Comparison of ENCODE assay signal across 8 mouse cellular contexts in the genomic region with DNA sequence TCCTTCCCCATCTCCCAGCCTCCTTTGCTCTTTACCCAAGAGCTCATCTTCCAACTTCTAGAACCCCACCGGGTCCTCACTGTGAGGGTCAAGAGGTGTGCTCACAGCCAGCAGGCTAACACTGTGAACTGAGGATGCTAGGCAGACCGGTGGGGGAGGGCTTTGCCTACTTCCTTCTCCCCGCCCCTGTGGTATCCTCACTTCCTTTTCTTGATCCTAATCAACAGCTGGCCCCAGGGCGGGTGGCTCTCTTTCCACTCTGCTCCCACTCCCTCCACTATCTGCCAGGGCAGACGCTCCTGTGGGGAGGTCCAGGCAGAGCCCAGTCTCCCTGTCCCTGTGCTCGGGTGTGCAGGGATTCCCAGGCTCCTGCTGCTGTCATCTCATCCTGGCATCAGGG. TPM values are rescaled to one million over a fixed set of nuclear protein-coding genes. Genes with fewer than 3 reads are reported as not detected.
DNase-seq lines count a peak whose midpoint lies in the region; ATAC-seq lines count a peak whose summit lies in the region.

No protein-coding gene starts in this region.

- ATAC-seq in common myeloid progenitor, adult 5-6 weeks (replicated peaks; ENCODE audit: low read depth, poor library complexity, severe bottlenecking), result peak; percentile 52
- no peak for ATAC-seq in liver, embryonic 15.5 days (ENCODE audit: insufficient read depth)
- ATAC-seq in midbrain, embryonic 16.5 days, result no peak

- H3K4me3 ChIP-seq in liver, embryonic 15.5 days (replicated peaks), result no peak overlapping the region
- no peak overlapping the region for H3K4me3 ChIP-seq in midbrain, embryonic 16.5 days (ENCODE audit: low read depth, low read length)

- peak overlapping the region; percentile 61 for H3K4me2 ChIP-seq in liver, embryonic 15.5 days
- H3K4me2 ChIP-seq in midbrain, embryonic 16.5 days (ENCODE audit: low read length), result no peak overlapping the region

- 2% methylated on average over 6 of the region's 6 CpGs for WGBS in liver, embryonic 15.5 days (ENCODE audit: insufficient replicate concordance)
- WGBS in midbrain, embryonic 16.5 days, result 47% methylated on average over 6 of the region's 6 CpGs

- no peak overlapping the region for H3K9ac ChIP-seq in liver, embryonic 15.5 days
- no peak overlapping the region for H3K9ac ChIP-seq in midbrain, embryonic 16.5 days (ENCODE audit: low read depth, low read length)

- peak overlapping the region; percentile 75 for H3K27ac ChIP-seq in liver, embryonic 15.5 days (replicated peaks)
- H3K27ac ChIP-seq in midbrain, embryonic 16.5 days (ENCODE audit: low read length), result no peak overlapping the region

- no peaks in the 10 kb centered on the region for H3K36me3 ChIP-seq in liver, embryonic 15.5 days (replicated peaks)
- no peaks in the 10 kb centered on the region for H3K36me3 ChIP-seq in midbrain, embryonic 16.5 days (ENCODE audit: control insufficient read depth, insufficient read depth, low read length)

- intact Hi-C loops in gastrocnemius, postnatal 14 days (cut with DNase I; ENCODE audit: low total_unique reads), result no loop called here
- intact Hi-C loops in left cerebral cortex, postnatal 4 days (cut with DNase I), result no loop called here

- H3K4me1 ChIP-seq in liver, embryonic 15.5 days (replicated peaks), result peaks cover 50% of the 10 kb centered on the region
- no peaks in the 10 kb centered on the region; the same call in 1 of the 2 replicates for H3K4me1 ChIP-seq in midbrain, embryonic 16.5 days (ENCODE audit: control insufficient read depth, insufficient read depth, low read length)

- no peaks in the 10 kb centered on the region for H3K9me3 ChIP-seq in liver, embryonic 15.5 days (replicated peaks)
- H3K9me3 ChIP-seq in midbrain, embryonic 16.5 days (replicated peaks; ENCODE audit: control insufficient read depth, low read length, poor library complexity, severe bottlenecking), result no peaks in the 10 kb centered on the region

- peaks cover 9% of the 10 kb centered on the region for H3K27me3 ChIP-seq in liver, embryonic 15.5 days
- no peaks in the 10 kb centered on the region for H3K27me3 ChIP-seq in midbrain, embryonic 16.5 days (ENCODE audit: control insufficient read depth, insufficient read depth, low read depth, low read length)

- peak; percentile 41 for DNase-seq in gastrocnemius, postnatal 14 days
- DNase-seq in gastrocnemius, postnatal 25 days, result no peak
- DNase-seq in spleen, postnatal 36 days (ENCODE audit: low spot score in 2 of 2), result peak; percentile 78 to 82
- no peak for DNase-seq in urinary bladder, postnatal 4 days (ENCODE audit: low spot score in 2 of 2)
- no peak for DNase-seq in left cerebral cortex, postnatal 4 days

RNA-seq across cellular contexts. Expression of a gene that starts 1.5 kb away (rescaled TPM):
- total RNA-seq in gastrocnemius, postnatal 14 days (2021), result under 1 TPM; 0.18 to 0.41 TPM
- under 1 TPM; 0.20 to 0.38 TPM for total RNA-seq in gastrocnemius, postnatal 25 days (2021)
- total RNA-seq in common myeloid progenitor, adult 5-6 weeks (2017), result 92.4 and 105 TPM in 2 replicates
- polyA plus RNA-seq in liver, embryonic 15.5 days (2015; fragmentation: Nextera tagmentation; extraction: Ambion mirVana), result 10.7 and 10.9 TPM in 2 replicates
- polyA plus RNA-seq in midbrain, embryonic 16.5 days (2015; fragmentation: Nextera tagmentation; extraction: Ambion mirVana), result 0.11 and 0.26 TPM in 2 replicates
- total RNA-seq in left cerebral cortex, postnatal 4 days (2021), result under 1 TPM; 0.10 to 0.24 TPM

RNA-seq across cellular contexts. Expression of a gene that starts 15.6 kb away (rescaled TPM):
- 10 to 100 TPM; 25.1 to 26.8 TPM for total RNA-seq in gastrocnemius, postnatal 14 days (2021)
- 10 to 100 TPM; 14.9 to 15.7 TPM for total RNA-seq in gastrocnemius, postnatal 25 days (2021)
- total RNA-seq in common myeloid progenitor, adult 5-6 weeks (2017), result 16.2 and 16.4 TPM in 2 replicates
- 11.2 and 12.4 TPM in 2 replicates for polyA plus RNA-seq in liver, embryonic 15.5 days (2015; fragmentation: Nextera tagmentation; extraction: Ambion mirVana)
- polyA plus RNA-seq in midbrain, embryonic 16.5 days (2015; fragmentation: Nextera tagmentation; extraction: Ambion mirVana), result 390 and 409 TPM in 2 replicates
- 100 to 1,000 TPM; 508 to 512 TPM for total RNA-seq in left cerebral cortex, postnatal 4 days (2021)

RNA-seq across cellular contexts. Expression of a gene that starts 26.0 kb away (rescaled TPM):
- total RNA-seq in gastrocnemius, postnatal 14 days (2021), result 1 to 10 TPM in 1 of 2 experiments, under 1 TPM in 1; 0.88 to 1.1 TPM
- under 1 TPM; 0.51 to 0.54 TPM for total RNA-seq in gastrocnemius, postnatal 25 days (2021)
- 0.05 TPM in 1 of 2 replicates, not detected in the other for total RNA-seq in common myeloid progenitor, adult 5-6 weeks (2017)
- polyA plus RNA-seq in liver, embryonic 15.5 days (2015; fragmentation: Nextera tagmentation; extraction: Ambion mirVana), result 0.18 and 0.25 TPM in 2 replicates
- 1.1 and 1.2 TPM in 2 replicates for polyA plus RNA-seq in midbrain, embryonic 16.5 days (2015; fragmentation: Nextera tagmentation; extraction: Ambion mirVana)
- total RNA-seq in left cerebral cortex, postnatal 4 days (2021), result 1 to 10 TPM; 1.6 to 2.3 TPM

RNA-seq across cellular contexts. Expression of a gene that starts 36.4 kb away (rescaled TPM):
- total RNA-seq in gastrocnemius, postnatal 14 days (2021), result 1 to 10 TPM in 1 of 2 experiments, under 1 TPM in 1; 0.78 to 2.5 TPM
- total RNA-seq in gastrocnemius, postnatal 25 days (2021), result under 1 TPM; 0.59 to 0.83 TPM
- total RNA-seq in common myeloid progenitor, adult 5-6 weeks (2017), result not detected in 2 replicates
- polyA plus RNA-seq in liver, embryonic 15.5 days (2015; fragmentation: Nextera tagmentation; extraction: Ambion mirVana), result not detected in 2 replicates
- polyA plus RNA-seq in midbrain, embryonic 16.5 days (2015; fragmentation: Nextera tagmentation; extraction: Ambion mirVana), result 1.1 and 2.7 TPM in 2 replicates
- total RNA-seq in left cerebral cortex, postnatal 4 days (2021), result 10 to 100 TPM; 15.8 to 18.8 TPM

Comparison
In these comparisons a context has a peak if more than half of its experiments do, and no peak if none do; other contexts are left out.
1. DNase-seq: peak in gastrocnemius, postnatal 14 days (single experiment) and spleen, postnatal 36 days (2 of 2); none in gastrocnemius, postnatal 25 days (single experiment), urinary bladder, postnatal 4 days (0 of 2) and left cerebral cortex, postnatal 4 days (single experiment).
2. RNA of a gene that starts 1.5 kb away (total RNA-seq): 92.4 to 105 TPM in common myeloid progenitor, adult 5-6 weeks; 0.18 to 0.41 TPM in gastrocnemius, postnatal 14 days, 0.20 to 0.38 TPM in gastrocnemius, postnatal 25 days and 0.10 to 0.24 TPM in left cerebral cortex, postnatal 4 days; every median in the first group is over 10 times any median in the second.
3. RNA of a gene that starts 15.6 kb away (total RNA-seq): 508 to 512 TPM in left cerebral cortex, postnatal 4 days; 25.1 to 26.8 TPM in gastrocnemius, postnatal 14 days, 16.2 to 16.4 TPM in common myeloid progenitor, adult 5-6 weeks and 14.9 to 15.7 TPM in gastrocnemius, postnatal 25 days; every median in the first group is over 10 times any median in the second.